Mouse (Mus musculus) heart, postnatal 25 days (tissue): Measurements from ENCODE around the gene Sap30bp. TPM values are rescaled to one million over a fixed set of nuclear protein-coding genes. Genes with fewer than 3 reads are reported as not detected.

Experiments used
- DNase-seq: peaks from one replicate; pipeline ENCODE4 v3.0.0; 2022; ENCODE audit warnings: low spot score
- intact Hi-C: fragments of 180-260 bp; cut with DNase I; formaldehyde crosslinking; loops from one replicate; pipeline ENCODE4 v1.15.1; 2025
- total RNA-seq, 2 experiments: library from RNA; stranded (reverse); gene quantifications; 2 replicates each; pipeline ENCODE4 v1.2.3; 2021

Sap30bp gene
- total RNA-seq, 2 experiments from 2014 or later = 14.1 to 17.4 TPM

DNA sequence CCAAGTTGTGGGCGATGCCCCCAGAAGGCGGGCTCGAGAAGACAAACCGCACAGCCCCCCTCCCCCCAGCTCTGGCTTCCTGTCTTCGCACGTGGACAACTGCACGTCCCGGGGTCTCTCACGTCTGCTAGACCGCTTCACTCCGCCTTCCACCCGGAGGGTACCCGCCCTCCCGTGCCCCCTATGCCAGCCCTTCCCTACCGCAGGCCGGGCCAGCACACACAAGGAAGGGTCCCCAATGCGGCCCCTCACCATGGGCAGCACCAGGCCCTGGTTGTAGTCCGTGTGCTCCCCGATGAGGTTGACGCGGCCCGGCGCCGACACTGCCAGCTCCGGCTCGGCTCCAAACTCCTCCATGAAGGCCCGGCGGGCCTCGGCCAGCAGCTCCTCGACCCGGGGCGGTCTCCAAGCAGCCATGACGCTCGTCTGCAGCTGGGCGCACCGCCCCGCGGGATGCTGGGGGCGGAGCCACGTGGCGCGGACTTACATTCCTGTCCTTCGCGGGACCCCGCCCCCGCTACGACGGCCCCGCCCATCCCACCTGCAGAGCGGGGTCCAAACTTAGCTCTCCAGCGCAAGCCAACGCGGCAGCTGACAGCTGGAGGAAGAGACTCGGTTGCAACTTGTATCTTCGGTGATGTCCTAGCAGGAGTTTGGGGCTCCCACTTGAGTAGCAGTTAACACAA is 79.3 kb downstream of the Sap30bp start, which contains the start of gene Galk1:
Gene Galk1 (minus strand): TSS at position 458 of the 686 bp plus-strand sequence.
- peak; percentile 85 for DNase-seq
- intact Hi-C loops = no loop called here

DNA sequence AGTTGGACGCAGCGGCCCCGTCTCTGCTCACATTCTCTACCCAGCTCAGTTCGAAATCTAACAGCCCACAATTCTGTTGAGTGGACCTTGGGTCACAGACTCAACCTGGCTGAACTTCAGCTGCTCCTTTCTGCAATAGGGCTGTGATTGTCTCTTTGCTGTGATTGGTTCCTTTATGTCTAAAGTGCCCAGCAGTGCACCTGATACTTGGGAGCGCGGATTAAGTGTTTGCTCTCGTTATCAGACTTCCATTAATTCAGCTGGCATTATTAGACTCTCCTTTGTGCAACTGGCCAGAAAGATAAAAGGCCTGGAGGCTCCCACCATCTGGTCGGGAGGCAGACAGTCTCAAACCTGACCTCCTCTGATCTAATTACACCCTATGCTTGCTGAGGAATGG is 81.7 kb downstream of the Sap30bp start:
- intact Hi-C loops = no loop called here
- no peak for DNase-seq

Other genes with a start within 250 kb of the Sap30bp start
- 100 to 1,000 TPM; 107 to 108 TPM for gene Grb2, start 224.7 kb upstream of the Sap30bp start, total RNA-seq
- 100 to 1,000 TPM; 102 to 110 TPM for gene Tmem94, start 167.8 kb upstream of the Sap30bp start, total RNA-seq
- 10 to 100 TPM; 41.8 to 52.2 TPM for gene Caskin2, start 119.6 kb upstream of the Sap30bp start, total RNA-seq
- 1 to 10 TPM; 9.1 to 9.2 TPM for gene Tsen54, start 118.6 kb upstream of the Sap30bp start, total RNA-seq
- 10 to 100 TPM; 15.1 to 21.5 TPM for gene Llgl2, start 109.2 kb upstream of the Sap30bp start, total RNA-seq
- gene Myo15b, start 74.9 kb upstream of the Sap30bp start, total RNA-seq = under 1 TPM in 1 of 2 experiments, not detected in 1; 0.08 TPM
- 10 to 100 TPM; 19.7 to 20.2 TPM for gene Smim5, start 33.3 kb upstream of the Sap30bp start, total RNA-seq
- gene Smim6, start 21.3 kb upstream of the Sap30bp start, total RNA-seq = under 1 TPM in 1 of 2 experiments, not detected in 1; 0.26 TPM
- 1 to 10 TPM; 7.3 to 8.8 TPM for gene Recql5, start 195 bp downstream of the Sap30bp start, total RNA-seq
- 1 to 10 TPM; 3.5 to 4.0 TPM for gene Itgb4, start 41.4 kb downstream of the Sap30bp start, total RNA-seq
- 10 to 100 TPM; 13.9 to 16.0 TPM for gene Galk1, start 79.4 kb downstream of the Sap30bp start, total RNA-seq
- 100 to 1,000 TPM; 128 to 130 TPM for gene H3f3b, start 94.7 kb downstream of the Sap30bp start, total RNA-seq
- 1 to 10 TPM; 8.4 to 9.0 TPM for gene Unk, start 97.0 kb downstream of the Sap30bp start, total RNA-seq
- 1 to 10 TPM in 1 of 2 experiments, under 1 TPM in 1; 0.75 to 1.0 TPM for gene Unc13d, start 144.7 kb downstream of the Sap30bp start, total RNA-seq
- 10 to 100 TPM; 80.1 to 92.2 TPM for gene Wbp2, start 153.7 kb downstream of the Sap30bp start, total RNA-seq
- gene Trim47, start 193.9 kb downstream of the Sap30bp start, total RNA-seq = 10 to 100 TPM; 27.0 to 37.6 TPM
- gene Trim65, start 197.8 kb downstream of the Sap30bp start, total RNA-seq = 1 to 10 TPM; 6.1 to 8.4 TPM
- gene Mrpl38, start 205.6 kb downstream of the Sap30bp start, total RNA-seq = 10 to 100 TPM; 62.5 to 66.0 TPM
- gene Fbf1, start 234.9 kb downstream of the Sap30bp start, total RNA-seq = 10 to 100 TPM; 16.1 to 17.2 TPM